Mouse (Mus musculus) layer of hippocampus, adult 18-20 months (tissue): ENCODE measurements around the gene Ddhd1. TPM values are rescaled to one million over a fixed set of nuclear protein-coding genes. Genes with fewer than 3 reads are reported as not detected.

Experiments used
- microRNA-seq, 2 experiments: library from miRNA; unstranded; fragments of <30 nt; microRNA quantifications; one replicate each; pipeline ENCODE4 v1.2.0; 2021
- total RNA-seq, 2 experiments: library from RNA; stranded (reverse); gene quantifications; 2 replicates each; pipeline ENCODE4 v1.2.3; 2021

Gene Ddhd1
- total RNA-seq, 2 experiments from 2014 or later, result 68.8 to 72.9 TPM

Small RNAs within 50 kb of the gene (microRNA-seq; reads per million reads assigned to microRNA genes)
- 0.74 to 1.6 reads per million in 2 experiments for gene Mir5131

Other genes with a start within 250 kb of the Ddhd1 start
- gene Fermt2, start 128.0 kb downstream of the Ddhd1 start, total RNA-seq, result 100 to 1,000 TPM in 1 of 2 experiments, 10 to 100 TPM in 1; 96.7 to 103 TPM